ENCODE assay signal across 20 mouse cellular contexts in the genomic region with DNA sequence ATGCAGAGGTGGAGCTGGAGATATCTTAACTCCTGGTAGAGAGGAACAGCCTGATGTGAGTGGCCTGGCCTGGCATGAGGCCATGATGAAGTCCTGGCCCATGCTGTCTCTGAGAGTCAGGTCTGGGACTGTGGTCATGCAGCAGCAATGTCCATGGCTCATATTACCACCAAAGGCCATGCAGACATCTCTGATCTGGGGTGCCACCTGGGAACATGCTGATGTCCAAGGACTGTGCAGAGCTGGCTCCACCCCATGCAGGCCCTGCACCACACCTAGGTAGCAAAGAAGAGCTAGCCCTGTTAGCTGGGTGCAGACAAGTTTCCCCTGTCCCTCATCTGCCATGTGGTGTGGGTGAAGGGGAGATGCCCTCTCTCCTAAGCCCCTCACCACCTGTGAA.
DNase-seq lines count a peak whose midpoint lies in the region; ATAC-seq lines count a peak whose summit lies in the region.
"Had no signal": no experiment of that assay in that cellular context is flagged by ENCODE, and none has a peak within 500 bp of the region (broad histone marks: within the 10 kb centered on the region; RNA-seq: fewer than 3 reads in every experiment).

No protein-coding gene starts in this region.

- no peaks in the 10 kb centered on the region for H3K36me3 ChIP-seq in hindbrain, embryonic 12.5 days
- no peaks in the 10 kb centered on the region for H3K36me3 ChIP-seq in hindbrain, embryonic 13.5 days
- H3K36me3 ChIP-seq in lung, embryonic 15.5 days: no peaks in the 10 kb centered on the region
- no peaks in the 10 kb centered on the region for H3K36me3 ChIP-seq in neural tube, embryonic 11.5 days (ENCODE audit: control insufficient read depth, insufficient read depth, low read length)
- H3K36me3 ChIP-seq: heart, embryonic 15.5 days had no signal

- no peak overlapping the region for H3K9ac ChIP-seq in hindbrain, embryonic 12.5 days
- H3K9ac ChIP-seq in hindbrain, embryonic 13.5 days: no peak overlapping the region
- no peak overlapping the region for H3K9ac ChIP-seq in lung, embryonic 15.5 days
- H3K9ac ChIP-seq in neural tube, embryonic 11.5 days (ENCODE audit: low read length): no peak overlapping the region
- H3K9ac ChIP-seq: forebrain, embryonic 13.5 days; forebrain, postnatal 0 days; heart, embryonic 15.5 days had no signal

- no peak overlapping the region for H3K27ac ChIP-seq in hindbrain, embryonic 12.5 days
- H3K27ac ChIP-seq in hindbrain, embryonic 13.5 days: no peak overlapping the region
- H3K27ac ChIP-seq in lung, embryonic 15.5 days: no peak overlapping the region
- no peak overlapping the region for H3K27ac ChIP-seq in neural tube, embryonic 11.5 days (ENCODE audit: low read depth, low read length)
- H3K27ac ChIP-seq: forebrain, embryonic 13.5 days; heart, adult 2 months; heart, embryonic 15.5 days had no signal

- ATAC-seq in hindbrain, embryonic 12.5 days (ENCODE audit: low FRiP score): peak; percentile 54; the same call in 1 of the 2 replicates
- ATAC-seq in hindbrain, embryonic 13.5 days (ENCODE audit: low FRiP score): no peak
- 0 out of 2 replicates have a peak, but pooled peaks have one; percentile 31 for ATAC-seq in lung, embryonic 15.5 days (ENCODE audit: borderline replicate concordance, extremely low read depth, low FRiP score, low TSS enrichment)
- 0 out of 2 replicates have a peak, but pooled peaks have one; percentile 13 for ATAC-seq in neural tube, embryonic 11.5 days (ENCODE audit: insufficient read depth, low FRiP score, low TSS enrichment)
- ATAC-seq: activated CD4-positive, CD25-positive, alpha-beta regulatory T cell, adult 4 months; forebrain, embryonic 13.5 days; forebrain, postnatal 0 days; hindbrain, embryonic 16.5 days; Patski had no signal

- no peak for DNase-seq in lung, postnatal 10 days
- DNase-seq in neural tube, embryonic 11.5 days (ENCODE audit: low spot score): no peak
- DNase-seq in neural tube, embryonic 10.5 days (ENCODE audit: extremely low spot score, low spot score): no peak
- DNase-seq: adrenal gland, postnatal 14 days; cerebellum, adult 2 months; cerebellum, postnatal 10 days; forebrain, postnatal 0 days; gastrocnemius, postnatal 14 days; heart, adult 2 months; heart, postnatal 14 days had no signal

- no peaks in the 10 kb centered on the region for H3K9me3 ChIP-seq in hindbrain, embryonic 12.5 days (replicated peaks)
- no peaks in the 10 kb centered on the region for H3K9me3 ChIP-seq in hindbrain, embryonic 13.5 days
- no peaks in the 10 kb centered on the region for H3K9me3 ChIP-seq in lung, embryonic 15.5 days
- H3K9me3 ChIP-seq in neural tube, embryonic 11.5 days (ENCODE audit: control insufficient read depth, low read length): no peaks in the 10 kb centered on the region
- H3K9me3 ChIP-seq: forebrain, embryonic 13.5 days; heart, embryonic 15.5 days had no signal

- H3K4me3 ChIP-seq in hindbrain, embryonic 12.5 days: no peak overlapping the region
- H3K4me3 ChIP-seq in hindbrain, embryonic 13.5 days: no peak overlapping the region
- no peak overlapping the region for H3K4me3 ChIP-seq in lung, embryonic 15.5 days
- no peak overlapping the region for H3K4me3 ChIP-seq in neural tube, embryonic 11.5 days (ENCODE audit: low read depth, low read length)
- H3K4me3 ChIP-seq: forebrain, embryonic 13.5 days; heart, adult 2 months; heart, embryonic 15.5 days had no signal

- H3K4me1 ChIP-seq in hindbrain, embryonic 12.5 days: no peaks in the 10 kb centered on the region
- no peaks in the 10 kb centered on the region for H3K4me1 ChIP-seq in hindbrain, embryonic 13.5 days (replicated peaks)
- H3K4me1 ChIP-seq in lung, embryonic 15.5 days: no peaks in the 10 kb centered on the region
- no peaks in the 10 kb centered on the region for H3K4me1 ChIP-seq in neural tube, embryonic 11.5 days (ENCODE audit: control insufficient read depth, insufficient read depth, low read length)
- H3K4me1 ChIP-seq: forebrain, embryonic 13.5 days; heart, embryonic 15.5 days had no signal

- H3K27me3 ChIP-seq in hindbrain, embryonic 12.5 days: no peaks in the 10 kb centered on the region
- no peaks in the 10 kb centered on the region for H3K27me3 ChIP-seq in hindbrain, embryonic 13.5 days
- H3K27me3 ChIP-seq in lung, embryonic 15.5 days: no peaks in the 10 kb centered on the region
- H3K27me3 ChIP-seq in neural tube, embryonic 11.5 days (ENCODE audit: control insufficient read depth, insufficient read depth, low read length): no peaks in the 10 kb centered on the region
- H3K27me3 ChIP-seq: CH12.LX; forebrain, embryonic 13.5 days; heart, embryonic 15.5 days; Patski had no signal

- H3K4me2 ChIP-seq in hindbrain, embryonic 12.5 days (replicated peaks): no peak overlapping the region
- no peak overlapping the region for H3K4me2 ChIP-seq in hindbrain, embryonic 13.5 days
- H3K4me2 ChIP-seq in lung, embryonic 15.5 days: no peak overlapping the region
- H3K4me2 ChIP-seq in neural tube, embryonic 11.5 days (ENCODE audit: low read depth): no peak overlapping the region
- H3K4me2 ChIP-seq: forebrain, embryonic 13.5 days; heart, embryonic 11.5 days; heart, embryonic 15.5 days had no signal
